Mouse (Mus musculus) lung, embryonic 15.5 days (tissue): Measurements from ENCODE around the gene Gpm6a. TPM values are rescaled to one million over a fixed set of nuclear protein-coding genes. Genes with fewer than 3 reads are reported as not detected.

Experiments
- ATAC-seq: fragments of 200-750 bp; cut with Nextera tagmentation; 2 replicates; pipeline ENCODE4 v1.8.0; 2017; ENCODE audit warnings: moderate number of reproducible peaks, borderline replicate concordance; ENCODE audit not compliant: low FRiP score, low TSS enrichment; ENCODE audit errors: extremely low read depth
- H3K27ac ChIP-seq: fragments of 300-500 bp; sonication (generic); 2 replicates; pipeline ENCODE4 v1.5.1; 2015; ENCODE audit warnings: moderate library complexity, mild to moderate bottlenecking, inconsistent platforms
- H3K27me3 ChIP-seq: fragments of 300-500 bp; sonication (generic); 2 replicates; pipeline ENCODE4 v1.6.1; 2015; ENCODE audit warnings: inconsistent platforms
- H3K36me3 ChIP-seq: fragments of 300-500 bp; sonication (generic); 2 replicates; pipeline ENCODE4 v1.6.1; 2015; ENCODE audit warnings: inconsistent platforms
- H3K4me1 ChIP-seq: fragments of 300-500 bp; sonication (generic); 2 replicates; pipeline ENCODE4 v1.6.1; 2015; ENCODE audit warnings: inconsistent platforms
- H3K4me2 ChIP-seq: fragments of 300-500 bp; sonication (generic); 2 replicates; pipeline ENCODE4 v1.6.1; 2015; ENCODE audit warnings: inconsistent platforms, mild to moderate bottlenecking, moderate library complexity
- H3K4me3 ChIP-seq: fragments of 300-500 bp; sonication (generic); 2 replicates; pipeline ENCODE4 v1.5.1; 2015; ENCODE audit warnings: mild to moderate bottlenecking, inconsistent platforms
- H3K9ac ChIP-seq: fragments of 300-500 bp; sonication (generic); 2 replicates; pipeline ENCODE4 v1.6.1; 2015; ENCODE audit warnings: inconsistent platforms
- H3K9me3 ChIP-seq: fragments of 300-500 bp; sonication (generic); 2 replicates; pipeline ENCODE4 v1.6.1; 2016; ENCODE audit warnings: inconsistent platforms
- WGBS: fragments of 180-500 bp; shearing (Covaris S2); methylation state at CpG from one replicate; pipeline ENCODE4 v1.1.7; 2015; 5-methylcytosine and 5-hydroxymethylcytosine counted together
- polyA plus RNA-seq: library from polyadenylated mRNA; unstranded; fragments of >200 nt; fragmentation: Nextera tagmentation; extraction: Ambion mirVana; gene quantifications from 2 replicates; pipeline ENCODE4 v1.2.1, GENCODE M21; 2015

Gene Gpm6a
- 14.1 and 17.5 TPM in 2 replicates for polyA plus RNA-seq

- no peaks in the 10 kb centered on the region for H3K9me3 ChIP-seq
- H3K27ac ChIP-seq = no peak within 1 kb of the TSS
- H3K4me1 ChIP-seq = no peaks in the 10 kb centered on the region
- WGBS = 29% methylated on average over 13 of the region's 13 CpGs
- no peak for ATAC-seq
- H3K27me3 ChIP-seq = no peaks in the 10 kb centered on the region
- no peak within 1 kb of the TSS for H3K4me2 ChIP-seq
- no peaks in the 10 kb centered on the region for H3K36me3 ChIP-seq
- H3K9ac ChIP-seq = no peak within 1 kb of the TSS
- no peak within 1 kb of the TSS for H3K4me3 ChIP-seq
These were observed at the start of gene Gpm6a for GRCm38 (mm10) chr8:54954741-54955455. TSS of gene Gpm6a (plus strand) at chr8:54954843.

DNA sequence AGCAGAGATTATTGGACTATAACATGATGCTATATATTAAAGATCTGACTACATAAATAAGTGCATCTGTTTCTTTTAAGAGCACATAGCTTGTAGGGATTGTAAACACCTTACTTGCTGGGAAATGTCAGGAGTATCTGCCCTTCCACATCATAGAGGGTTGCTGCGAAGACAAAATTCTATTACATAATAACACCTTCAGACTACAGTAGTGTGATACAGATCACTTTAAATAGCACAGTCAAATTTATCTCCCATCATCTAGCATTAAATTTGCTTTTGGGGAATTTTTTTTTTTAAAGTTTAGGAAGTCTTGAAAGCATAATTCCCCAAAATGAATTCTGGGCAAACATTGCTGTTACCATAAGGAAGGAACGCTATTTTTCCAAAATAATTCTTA, 41.8 kb upstream of the Gpm6a start:
- WGBS = 85% methylated on average over 2 of the region's 2 CpGs
- Histone ChIP-seq H3K36me3 (no peaks in the 10 kb centered on the region), H3K9me3 (no peaks in the 10 kb centered on the region), H3K27me3 (no peaks in the 10 kb centered on the region), H3K27ac (no peak overlapping the region), H3K4me2 (no peak overlapping the region), H3K4me3 (no peak overlapping the region), H3K4me1 (no peaks in the 10 kb centered on the region), H3K9ac (no peak overlapping the region)
- ATAC-seq = no peak

- Histone ChIP-seq H3K27ac (no peak overlapping the region), H3K9ac (no peak overlapping the region), H3K36me3 (no peaks in the 10 kb centered on the region), H3K9me3 (no peaks in the 10 kb centered on the region), H3K4me1 (no peaks in the 10 kb centered on the region), H3K4me3 (no peak overlapping the region), H3K4me2 (no peak overlapping the region), H3K27me3 (no peaks in the 10 kb centered on the region)
- WGBS = 45% methylated on average over 8 of the region's 9 CpGs
- no peak for ATAC-seq
These were observed 36.9 kb upstream of the Gpm6a start for GRCm38 (mm10) chr8:54917710-54918109.

GRCm38 (mm10) chr8:54922160-54922855, 32.3 kb upstream of the Gpm6a start:
- Histone ChIP-seq H3K9me3 (no peaks in the 10 kb centered on the region), H3K4me2 (no peak overlapping the region), H3K9ac (no peak overlapping the region), H3K27me3 (no peaks in the 10 kb centered on the region), H3K36me3 (no peaks in the 10 kb centered on the region), H3K4me1 (no peaks in the 10 kb centered on the region), H3K27ac (no peak overlapping the region), H3K4me3 (no peak overlapping the region)
- WGBS = 36% methylated on average over 2 of the region's 2 CpGs
- no peak for ATAC-seq

DNA sequence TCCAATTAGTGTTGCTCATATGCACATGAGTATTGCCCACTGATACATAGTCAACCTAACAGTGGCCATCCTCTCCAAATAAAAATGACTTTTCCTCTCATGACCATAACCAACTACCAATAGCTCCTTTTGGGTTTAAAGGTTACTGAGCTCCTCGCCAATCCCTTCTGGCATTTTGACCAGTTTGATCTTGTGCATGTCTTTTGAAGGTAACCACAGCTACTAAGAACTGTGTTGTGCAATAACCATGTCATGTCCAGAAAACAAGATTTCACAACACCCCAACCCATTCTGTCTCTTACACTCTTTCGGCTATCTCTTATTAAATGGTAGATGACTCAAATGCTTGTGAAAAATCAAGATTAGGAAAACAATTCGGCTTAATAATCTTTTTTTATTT, 29.7 kb upstream of the Gpm6a start:
- Histone ChIP-seq H3K9ac (no peak overlapping the region), H3K9me3 (no peaks in the 10 kb centered on the region), H3K36me3 (no peaks in the 10 kb centered on the region), H3K4me1 (no peaks in the 10 kb centered on the region), H3K27me3 (no peaks in the 10 kb centered on the region), H3K4me2 (no peak overlapping the region), H3K27ac (no peak overlapping the region), H3K4me3 (no peak overlapping the region)
- ATAC-seq = no peak
- WGBS = 70% methylated on average over 3 of the region's 3 CpGs

DNA sequence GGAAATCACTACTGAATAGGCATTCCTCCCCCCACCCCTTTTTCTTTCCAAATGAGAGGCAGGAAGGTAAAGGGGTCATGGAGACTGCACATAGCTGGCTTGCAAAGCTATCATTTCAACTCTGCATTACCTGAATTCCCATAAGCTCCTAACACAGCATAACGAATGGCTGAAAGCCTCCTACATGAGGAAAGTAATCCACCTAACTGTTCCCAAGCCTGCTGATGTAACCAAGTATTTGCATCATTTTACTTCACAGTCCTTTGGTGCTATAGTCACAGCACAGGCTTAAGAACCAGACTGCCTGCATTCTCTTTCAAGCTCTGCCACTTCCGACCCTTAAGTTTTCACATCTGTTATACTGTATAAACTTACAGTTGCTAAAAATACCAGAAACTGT, 22.3 kb upstream of the Gpm6a start:
- Histone ChIP-seq H3K9me3 (no peaks in the 10 kb centered on the region), H3K27ac (no peak overlapping the region), H3K36me3 (no peaks in the 10 kb centered on the region), H3K4me3 (no peak overlapping the region), H3K27me3 (no peaks in the 10 kb centered on the region), H3K4me1 (no peaks in the 10 kb centered on the region), H3K4me2 (no peak overlapping the region), H3K9ac (no peak overlapping the region)
- 60% methylated on average over 2 of the region's 2 CpGs for WGBS
- no peak for ATAC-seq

- H3K4me3 ChIP-seq = no peak overlapping the region
- no peak for ATAC-seq
- H3K9me3 ChIP-seq = no peaks in the 10 kb centered on the region
- H3K4me1 ChIP-seq = no peaks in the 10 kb centered on the region
- no peak overlapping the region for H3K27ac ChIP-seq
- no peak overlapping the region for H3K4me2 ChIP-seq
- no peaks in the 10 kb centered on the region for H3K36me3 ChIP-seq
- no peak overlapping the region for H3K9ac ChIP-seq
- 75% methylated on average over 2 of the region's 2 CpGs for WGBS
- no peaks in the 10 kb centered on the region for H3K27me3 ChIP-seq
These were observed 1.3 kb upstream of the Gpm6a start for GRCm38 (mm10) chr8:54953351-54953750.

GRCm38 (mm10) chr8:54954030-54954429, 613 bp upstream of the Gpm6a start:
- no peaks in the 10 kb centered on the region for H3K27me3 ChIP-seq
- no peak overlapping the region for H3K9ac ChIP-seq
- no peak overlapping the region for H3K27ac ChIP-seq
- H3K36me3 ChIP-seq = no peaks in the 10 kb centered on the region
- no peak overlapping the region for H3K4me2 ChIP-seq
- 59% methylated on average over 6 of the region's 6 CpGs for whole genome bisulfite sequencing
- ATAC-seq = no peak
- no peaks in the 10 kb centered on the region for H3K9me3 ChIP-seq
- H3K4me3 ChIP-seq = no peak overlapping the region
- no peaks in the 10 kb centered on the region for H3K4me1 ChIP-seq

- no peak overlapping the region for H3K9ac ChIP-seq
- no peak overlapping the region for H3K27ac ChIP-seq
- H3K9me3 ChIP-seq = no peaks in the 10 kb centered on the region
- H3K4me1 ChIP-seq = no peaks in the 10 kb centered on the region
- ATAC-seq = no peak
- no peaks in the 10 kb centered on the region for H3K36me3 ChIP-seq
- no peak overlapping the region for H3K4me3 ChIP-seq
- H3K27me3 ChIP-seq = no peaks in the 10 kb centered on the region
- no peak overlapping the region for H3K4me2 ChIP-seq
- WGBS = 82% methylated on average over 3 of the region's 3 CpGs
These were observed 785 bp downstream of the Gpm6a start for GRCm38 (mm10) chr8:54955456-54955800.

- Histone ChIP-seq H3K27me3 (no peaks in the 10 kb centered on the region), H3K4me2 (no peak overlapping the region), H3K36me3 (no peaks in the 10 kb centered on the region), H3K9me3 (no peaks in the 10 kb centered on the region), H3K27ac (no peak overlapping the region), H3K9ac (no peak overlapping the region), H3K4me3 (no peak overlapping the region), H3K4me1 (no peaks in the 10 kb centered on the region)
- ATAC-seq = no peak
- WGBS = 79% methylated on average over 6 of the region's 6 CpGs
These were observed 1.4 kb downstream of the Gpm6a start for GRCm38 (mm10) chr8:54955935-54956573.

- H3K4me3 ChIP-seq = no peak overlapping the region
- no peak overlapping the region for H3K27ac ChIP-seq
- H3K36me3 ChIP-seq = no peaks in the 10 kb centered on the region
- H3K4me2 ChIP-seq = no peak overlapping the region
- H3K27me3 ChIP-seq = no peaks in the 10 kb centered on the region
- H3K9me3 ChIP-seq = no peaks in the 10 kb centered on the region
- H3K9ac ChIP-seq = no peak overlapping the region
- ATAC-seq = no peak
- no peaks in the 10 kb centered on the region for H3K4me1 ChIP-seq
- WGBS = 80% methylated on average over 3 of the region's 3 CpGs
These were observed 2.1 kb downstream of the Gpm6a start for GRCm38 (mm10) chr8:54956787-54957186.

DNA sequence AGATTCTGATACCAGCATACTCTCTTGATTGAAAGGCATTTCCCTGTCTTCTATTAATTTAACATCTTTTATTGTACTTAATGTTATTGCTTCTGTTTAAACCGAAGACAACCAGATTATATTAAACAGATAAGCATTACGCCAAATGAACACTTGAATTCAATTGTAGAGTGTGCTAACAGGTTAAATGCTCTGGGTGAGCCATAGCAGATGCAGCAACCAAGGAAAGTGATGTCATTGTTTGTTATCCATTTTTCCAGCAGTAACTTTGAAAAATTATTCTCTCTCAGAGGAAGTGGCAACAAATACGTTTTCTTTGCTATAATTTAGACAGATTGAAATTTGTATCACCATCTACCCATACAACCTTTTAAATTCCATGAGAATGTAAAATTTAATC, 2.9 kb downstream of the Gpm6a start:
- H3K27ac ChIP-seq = no peak overlapping the region
- 64% methylated on average over 3 of the region's 3 CpGs for WGBS

More for the DNA sequence above, 2.9 kb downstream of the Gpm6a start:
- H3K4me3 ChIP-seq = no peak overlapping the region
- no peaks in the 10 kb centered on the region for H3K27me3 ChIP-seq
- no peak for ATAC-seq
- H3K4me1 ChIP-seq = no peaks in the 10 kb centered on the region
- no peaks in the 10 kb centered on the region for H3K36me3 ChIP-seq
- H3K9me3 ChIP-seq = no peaks in the 10 kb centered on the region
- no peak overlapping the region for H3K9ac ChIP-seq
- no peak overlapping the region for H3K4me2 ChIP-seq
